Mouse (Mus musculus): ENCODE measurements around the gene Gm1113. TPM values are rescaled to one million over a fixed set of nuclear protein-coding genes. Genes with fewer than 3 reads are reported as not detected.

The Gm1113 gene
- polyA plus RNA-seq (2014; fragmentation: Illumina TruSeq; extraction: RNeasy Lipid Tissue Mini Kit (QIAGEN cat#74804); ENCODE audit: low read depth, low replicate concordance): not detected

DNA sequence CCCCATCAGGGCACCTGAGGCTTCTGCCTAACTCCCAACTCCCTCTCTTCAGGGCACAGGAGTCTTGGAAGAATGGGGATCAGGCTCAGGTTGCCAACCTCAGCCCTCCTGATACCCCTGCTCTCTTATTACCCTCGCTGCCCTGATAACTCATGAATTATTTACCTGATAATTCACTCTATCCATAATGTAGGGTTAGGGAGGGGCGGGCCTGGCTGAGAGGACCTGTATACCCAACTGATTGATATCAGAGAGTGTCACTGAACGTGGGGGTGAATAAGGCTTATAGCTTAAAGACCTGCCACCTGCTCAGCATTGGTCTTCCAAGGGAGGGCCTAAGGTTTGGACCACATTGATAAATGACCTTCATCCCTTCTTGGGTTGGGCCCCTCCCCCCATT lies at the start of gene Gm1113:
Gene Gm1113, minus strand, starts transcription at position 101 of the 400 bp plus-strand sequence.

DNA sequence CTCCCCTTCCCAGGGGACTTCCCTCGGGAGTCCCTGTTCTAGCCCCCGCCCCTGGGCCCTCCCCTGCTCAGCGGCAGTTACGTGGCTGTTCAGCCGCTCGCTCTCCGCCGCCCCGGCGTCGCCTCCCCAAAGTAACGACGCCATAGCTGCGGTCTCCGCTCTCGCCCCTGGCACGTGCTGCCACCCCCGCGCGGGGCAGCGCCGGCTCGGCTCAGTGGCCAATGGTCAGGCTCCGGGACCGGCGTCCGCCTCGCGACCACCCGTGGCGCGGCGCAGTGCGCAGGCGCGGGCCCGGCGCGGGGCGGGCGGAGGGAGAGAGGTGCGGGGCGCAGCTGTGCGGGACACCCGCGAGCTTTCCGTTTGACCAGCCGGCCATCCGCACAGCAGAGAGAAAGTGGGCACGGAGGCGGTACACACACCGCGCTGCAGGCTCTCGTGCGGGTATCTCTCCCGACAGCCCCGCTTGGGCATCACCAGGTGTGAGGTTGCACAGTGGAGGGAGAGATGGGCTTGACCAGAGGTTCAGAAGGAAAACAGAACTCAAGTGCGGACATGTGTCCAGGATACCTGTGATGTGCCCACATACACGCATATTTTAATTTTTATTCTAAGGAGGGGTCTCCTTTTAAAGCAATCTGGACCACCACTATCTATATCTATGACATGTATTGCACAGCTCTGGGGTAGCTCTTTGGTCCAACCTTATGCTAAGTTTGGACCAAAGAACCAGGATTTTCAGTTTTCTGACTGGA lies 40.4 kb upstream of the Gm1113 start, which contains the start of the genes Ddx25 and Pus3:
Gene Ddx25, minus strand, starts transcription at position 272 of the 752 bp plus-strand sequence.
Gene Pus3, plus strand, starts transcription at position 339 of the 752 bp plus-strand sequence.

Other genes starting within 250 kb of the Gm1113 start
- 17.7 TPM for gene Cdon, start 97.1 kb downstream of the Gm1113 start, polyA plus RNA-seq (2014; fragmentation: Illumina TruSeq; extraction: RNeasy Lipid Tissue Mini Kit (QIAGEN cat#74804); ENCODE audit: low read depth, low replicate concordance)
- 0.38 TPM for gene Ddx25, start 40.3 kb upstream of the Gm1113 start, polyA plus RNA-seq (2014; fragmentation: Illumina TruSeq; extraction: RNeasy Lipid Tissue Mini Kit (QIAGEN cat#74804); ENCODE audit: low read depth, low replicate concordance)
- 45.7 TPM for gene Pus3, start 40.3 kb upstream of the Gm1113 start, polyA plus RNA-seq (2014; fragmentation: Illumina TruSeq; extraction: RNeasy Lipid Tissue Mini Kit (QIAGEN cat#74804); ENCODE audit: low read depth, low replicate concordance)
- 1.7 TPM for gene Pate2, start 52.0 kb upstream of the Gm1113 start, polyA plus RNA-seq (2014; fragmentation: Illumina TruSeq; extraction: RNeasy Lipid Tissue Mini Kit (QIAGEN cat#74804); ENCODE audit: low read depth, low replicate concordance)
- 19.2 TPM for gene Hyls1, start 52.1 kb upstream of the Gm1113 start, polyA plus RNA-seq (2014; fragmentation: Illumina TruSeq; extraction: RNeasy Lipid Tissue Mini Kit (QIAGEN cat#74804); ENCODE audit: low read depth, low replicate concordance)
- gene Pate4, start 93.7 kb upstream of the Gm1113 start, polyA plus RNA-seq (2014; fragmentation: Illumina TruSeq; extraction: RNeasy Lipid Tissue Mini Kit (QIAGEN cat#74804); ENCODE audit: low read depth, low replicate concordance): not detected
- gene Pate3, start 129.9 kb upstream of the Gm1113 start, polyA plus RNA-seq (2014; fragmentation: Illumina TruSeq; extraction: RNeasy Lipid Tissue Mini Kit (QIAGEN cat#74804); ENCODE audit: low read depth, low replicate concordance): not detected
- gene Pate1, start 169.1 kb upstream of the Gm1113 start, polyA plus RNA-seq (2014; fragmentation: Illumina TruSeq; extraction: RNeasy Lipid Tissue Mini Kit (QIAGEN cat#74804); ENCODE audit: low read depth, low replicate concordance): not detected
- not detected for gene Gm17677, start 222.8 kb upstream of the Gm1113 start, polyA plus RNA-seq (2014; fragmentation: Illumina TruSeq; extraction: RNeasy Lipid Tissue Mini Kit (QIAGEN cat#74804); ENCODE audit: low read depth, low replicate concordance)

Data from sigmoid colon, adult 10 weeks (tissue).